Mouse (Mus musculus): ENCODE data around the gene Plcd3. TPM values are rescaled to one million over a fixed set of nuclear protein-coding genes. Genes with fewer than 3 reads are reported as not detected.
A peak's percentile ranks its signal among the peaks of the same experiment; 100 is the strongest.

Plcd3 gene
- total RNA-seq, 2 experiments from 2014 or later, result 28.0 to 34.8 TPM

GRCm38 (mm10) chr11:103058499-103059085, 42.9 kb downstream of the Plcd3 start:
- DNase-seq, result no peak

- no peak for DNase-seq
Observed at GRCm38 (mm10) chr11:103056636-103057035, 44.8 kb downstream of the Plcd3 start.

- DNase-seq, result peak; percentile 86
Observed at GRCm38 (mm10) chr11:103054798-103055197, 46.7 kb downstream of the Plcd3 start.

GRCm38 (mm10) chr11:103053191-103054076, 48.0 kb downstream of the Plcd3 start:
- DNase-seq, result no peak

- DNase-seq, result no peak
Observed at GRCm38 (mm10) chr11:103052078-103052477, 49.4 kb downstream of the Plcd3 start.

- DNase-seq, result peak; percentile 81
Observed at GRCm38 (mm10) chr11:103051249-103051691, 50.2 kb downstream of the Plcd3 start.

- DNase-seq, result no peak
Observed at GRCm38 (mm10) chr11:103050153-103050552, 51.3 kb downstream of the Plcd3 start.

GRCm38 (mm10) chr11:103049611-103050010, 51.8 kb downstream of the Plcd3 start:
- no peak for DNase-seq

- DNase-seq, result no peak
Observed at GRCm38 (mm10) chr11:103046286-103046685, 55.2 kb downstream of the Plcd3 start.

- DNase-seq, result no peak
Observed at GRCm38 (mm10) chr11:103043982-103044381, 57.5 kb downstream of the Plcd3 start.

GRCm38 (mm10) chr11:103042828-103043227, 58.6 kb downstream of the Plcd3 start:
- DNase-seq, result peak; percentile 39

- no peak for DNase-seq
Observed at GRCm38 (mm10) chr11:103038037-103038436, 63.4 kb downstream of the Plcd3 start.

GRCm38 (mm10) chr11:103036881-103037465, 64.5 kb downstream of the Plcd3 start:
- DNase-seq, result no peak

GRCm38 (mm10) chr11:103035007-103035406, 66.5 kb downstream of the Plcd3 start:
- DNase-seq, result no peak

- DNase-seq, result no peak
Observed at GRCm38 (mm10) chr11:103033030-103033429, 68.4 kb downstream of the Plcd3 start.

GRCm38 (mm10) chr11:103028176-103028891, 73.1 kb downstream of the Plcd3 start, which contains the start of the genes Nmt1 and Dcakd:
Gene Nmt1, plus strand, starts transcription at chr11:103028190.
Gene Dcakd, minus strand, starts transcription at chr11:103028333.
- peak; percentile 92 for DNase-seq

- no peak for DNase-seq
Observed at GRCm38 (mm10) chr11:103027570-103028175, 73.8 kb downstream of the Plcd3 start.

GRCm38 (mm10) chr11:103026901-103027300, 74.6 kb downstream of the Plcd3 start:
- DNase-seq, result no peak

GRCm38 (mm10) chr11:103023974-103024373, 77.5 kb downstream of the Plcd3 start:
- DNase-seq, result no peak

GRCm38 (mm10) chr11:103020713-103021335, 80.6 kb downstream of the Plcd3 start:
- DNase-seq, result no peak

Data from heart, postnatal 4 days (tissue).